Mouse (Mus musculus) cerebellum, adult 9-11 months (tissue): Measurements from ENCODE around the gene Cgrrf1.

Experiments used
- DNase-seq: peaks from one replicate; pipeline ENCODE4 v3.0.0; 2022

Cgrrf1 gene

GRCm38 (mm10) chr14:46827430-46827829 is 4.5 kb upstream of the Cgrrf1 start:
- no peak for DNase-seq

GRCm38 (mm10) chr14:46831295-46831694 is 630 bp upstream of the Cgrrf1 start:
- DNase-seq: no peak

- no peak for DNase-seq
These were observed 688 bp downstream of the Cgrrf1 start for GRCm38 (mm10) chr14:46832354-46833272.

- DNase-seq: no peak
These were observed 7.4 kb downstream of the Cgrrf1 start for GRCm38 (mm10) chr14:46839326-46839725.

DNA sequence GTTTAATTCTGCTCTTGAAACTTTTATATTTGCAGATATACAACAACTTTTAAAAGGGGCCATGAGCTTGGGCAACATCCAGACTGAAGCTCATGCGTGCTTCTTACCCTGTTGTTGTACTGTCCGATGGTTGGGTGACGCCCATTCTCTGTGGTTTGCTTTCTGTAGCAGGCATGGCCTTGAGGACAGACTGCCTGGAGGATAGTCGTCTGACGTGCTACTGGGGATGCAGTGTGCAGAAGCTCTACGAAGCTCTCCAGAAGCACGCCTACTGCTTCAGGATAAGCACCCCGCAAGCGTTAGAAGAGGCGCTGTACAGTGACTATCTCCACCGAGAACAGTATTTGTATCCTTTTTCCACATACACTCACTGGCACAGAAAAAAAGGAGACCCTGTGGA is 13.8 kb downstream of the Cgrrf1 start:
- no peak for DNase-seq

DNA sequence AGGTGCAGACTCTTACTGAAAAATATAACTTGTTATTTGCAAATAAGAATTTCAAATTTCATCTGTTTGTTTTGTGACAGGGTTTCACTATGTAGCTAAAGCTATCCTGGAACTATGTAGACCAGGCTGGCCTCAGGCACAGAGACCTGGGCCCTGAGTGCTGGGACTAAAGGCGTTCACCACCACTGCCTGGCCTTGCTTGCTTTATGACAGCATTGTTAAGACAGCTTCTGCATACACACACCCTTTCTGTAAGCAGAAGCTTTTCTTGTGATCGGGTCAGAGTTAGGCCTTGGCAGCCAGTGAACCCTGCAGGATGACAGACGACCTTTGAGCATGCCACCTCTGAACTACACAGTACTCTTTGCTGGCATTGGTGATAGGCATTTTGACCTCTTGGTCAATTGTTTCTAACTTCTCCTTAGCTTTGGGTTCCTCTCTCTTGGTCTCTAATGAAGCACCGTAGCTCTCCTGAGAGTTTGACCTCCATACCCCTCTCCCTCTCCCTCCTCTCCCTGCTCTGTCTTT is 16.2 kb downstream of the Cgrrf1 start:
- DNase-seq: no peak

GRCm38 (mm10) chr14:46848736-46849135 is 16.8 kb downstream of the Cgrrf1 start:
- DNase-seq: no peak

DNA sequence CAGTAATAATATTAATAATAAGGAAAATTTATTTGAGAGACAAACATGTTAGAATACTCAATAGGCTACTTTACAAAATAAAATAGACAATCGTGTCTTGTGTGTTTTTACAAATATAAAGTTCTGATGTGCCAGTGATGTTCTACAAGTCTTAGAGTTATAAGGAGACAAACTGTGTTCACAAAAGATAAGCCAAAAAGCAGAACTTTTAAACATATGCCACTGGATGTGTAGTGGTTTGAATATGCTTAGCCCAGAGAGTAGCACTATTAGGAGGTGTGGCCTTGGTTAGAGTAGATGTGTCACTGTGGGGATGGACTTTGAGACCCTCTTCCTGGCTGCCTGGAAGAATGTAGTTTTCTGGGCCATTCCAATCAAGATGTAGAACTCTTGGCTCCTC is 17.8 kb downstream of the Cgrrf1 start:
- DNase-seq: no peak

- DNase-seq: no peak
These were observed 21.8 kb downstream of the Cgrrf1 start for GRCm38 (mm10) chr14:46853677-46854076.

DNA sequence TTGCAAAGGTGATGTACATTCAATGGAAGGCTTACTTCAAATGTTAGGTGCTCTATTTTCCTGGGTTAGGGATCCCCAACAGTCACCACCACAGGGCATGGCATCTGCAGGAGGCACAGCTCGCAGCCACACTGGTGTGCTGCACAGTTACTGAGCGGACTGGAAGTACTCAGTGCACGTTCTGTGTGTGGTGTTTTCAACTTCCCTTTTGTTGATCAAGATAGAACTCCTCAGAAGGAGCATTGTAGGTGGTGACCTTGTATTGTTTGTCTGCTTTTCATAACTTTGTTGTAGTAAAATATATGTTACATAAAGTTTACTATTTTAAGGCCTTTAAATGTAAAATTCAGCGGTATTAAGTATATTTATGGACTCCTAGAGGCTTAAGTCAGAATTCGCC is 31.0 kb downstream of the Cgrrf1 start:
- DNase-seq: no peak

GRCm38 (mm10) chr14:46880935-46881334 is 49.0 kb downstream of the Cgrrf1 start:
- peak; percentile 51 for DNase-seq

- DNase-seq: peak; percentile 61
These were observed 49.9 kb downstream of the Cgrrf1 start for GRCm38 (mm10) chr14:46881581-46882430.

- peak; percentile 76 for DNase-seq
These were observed 50.6 kb downstream of the Cgrrf1 start, which contains the start of gene Samd4 for GRCm38 (mm10) chr14:46882431-46883067. Gene Samd4, plus strand, starts transcription at chr14:46882854.

- peak; percentile 74 for DNase-seq
These were observed 51.3 kb downstream of the Cgrrf1 start for GRCm38 (mm10) chr14:46883068-46883870.

DNA sequence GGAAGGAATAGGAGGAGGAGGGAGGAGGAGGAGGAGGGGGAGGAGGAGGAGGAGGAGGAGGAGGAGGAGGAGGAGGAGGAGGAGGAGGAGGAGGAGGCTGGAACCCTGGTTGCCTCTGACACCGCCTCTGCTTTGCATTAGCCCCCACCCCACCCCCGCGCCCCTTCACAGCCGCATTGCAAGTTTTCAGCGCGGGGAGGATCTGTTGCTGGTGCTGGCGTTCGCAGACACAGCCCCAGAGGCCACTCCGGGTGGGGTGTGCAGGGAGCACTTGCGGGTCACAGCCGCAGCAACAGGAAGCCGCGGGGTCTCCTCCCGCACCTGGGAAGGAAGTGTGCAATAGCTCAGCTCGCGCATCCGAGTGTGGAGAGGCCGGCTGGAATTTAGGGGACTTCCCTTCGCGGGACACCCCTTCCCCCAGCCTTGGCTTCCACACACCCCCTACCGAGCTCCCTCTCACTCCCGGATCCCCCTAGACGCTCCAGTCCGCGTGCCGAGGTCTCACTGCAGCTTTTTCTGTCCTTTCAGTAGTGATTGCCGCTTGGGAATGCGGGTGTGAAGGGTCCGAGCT is 52.0 kb downstream of the Cgrrf1 start:
- DNase-seq: peak; percentile 74

DNA sequence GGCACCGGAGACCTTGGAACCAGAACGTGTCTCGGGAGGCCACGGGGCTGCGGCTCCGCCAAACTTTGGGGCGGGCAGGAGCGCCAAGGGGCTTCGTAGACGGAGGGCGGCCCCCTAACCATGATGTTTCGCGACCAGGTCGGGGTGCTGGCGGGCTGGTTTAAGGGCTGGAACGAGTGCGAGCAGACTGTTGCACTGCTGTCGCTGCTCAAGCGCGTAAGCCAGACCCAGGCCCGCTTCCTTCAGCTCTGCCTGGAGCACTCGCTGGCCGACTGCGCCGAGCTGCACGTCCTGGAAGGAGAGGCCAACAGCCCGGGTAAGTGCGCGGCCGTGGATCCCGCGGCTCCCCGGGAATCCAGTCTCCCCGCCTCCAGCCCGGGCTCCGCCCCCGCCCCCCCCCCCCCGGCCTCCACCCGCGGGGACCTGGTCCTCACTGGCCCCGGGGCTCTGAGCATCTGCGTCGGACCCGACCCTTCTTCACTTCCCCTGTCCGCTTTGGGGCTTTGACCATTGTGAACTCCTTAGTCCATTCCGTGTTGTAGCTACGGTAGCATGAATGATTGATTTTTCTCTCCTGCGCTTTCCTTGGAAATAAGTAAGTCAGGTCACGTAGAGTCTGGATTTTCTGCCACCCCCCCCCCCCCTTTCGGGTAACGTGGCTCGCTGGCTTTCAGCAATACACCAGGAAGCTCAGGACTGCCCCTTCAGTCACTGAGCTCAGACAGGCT is 52.9 kb downstream of the Cgrrf1 start:
- DNase-seq: peak; percentile 60

GRCm38 (mm10) chr14:46885429-46885755 is 53.5 kb downstream of the Cgrrf1 start:
- DNase-seq: no peak

- peak; percentile 30 for DNase-seq
These were observed 54.0 kb downstream of the Cgrrf1 start for GRCm38 (mm10) chr14:46885891-46886301.

- no peak for DNase-seq
These were observed 57.2 kb downstream of the Cgrrf1 start for GRCm38 (mm10) chr14:46889096-46889495.

DNA sequence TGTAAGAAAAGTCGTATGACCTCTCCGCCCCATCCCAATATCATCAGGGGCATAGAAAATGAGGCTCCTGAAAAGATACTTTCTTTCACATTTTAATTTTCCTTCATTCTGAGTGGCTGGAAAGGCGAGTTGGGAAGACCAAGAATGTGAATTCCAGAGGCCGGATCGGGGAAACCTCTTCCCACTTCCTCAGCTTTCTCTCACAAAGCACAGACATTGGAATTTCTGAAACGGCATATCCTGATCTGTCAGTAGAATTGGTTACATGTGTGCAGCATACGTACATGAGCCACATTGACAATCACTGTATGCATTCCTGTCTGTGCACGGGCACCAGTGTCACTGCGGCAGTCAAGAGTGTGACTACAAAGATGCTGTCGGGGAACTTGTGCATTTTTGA is 62.0 kb downstream of the Cgrrf1 start:
- no peak for DNase-seq

DNA sequence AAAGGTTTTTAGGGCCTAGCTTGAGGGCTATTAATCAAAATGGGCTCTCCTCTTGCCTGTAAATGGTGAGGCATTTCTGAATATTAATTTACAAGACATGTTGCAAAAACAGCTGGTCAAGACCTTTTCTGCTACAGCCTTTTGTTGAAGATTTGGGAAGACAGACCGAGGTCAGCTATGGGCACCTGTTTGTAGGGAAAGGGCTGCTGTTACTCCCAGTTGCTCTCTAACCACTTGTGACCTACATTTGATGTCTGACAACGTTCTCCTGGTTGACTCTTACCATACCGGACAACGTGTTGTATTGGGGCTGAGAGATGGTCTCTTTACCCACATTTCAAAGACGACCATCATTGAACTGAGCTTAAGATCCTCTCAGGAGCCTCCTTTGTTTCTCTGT is 66.0 kb downstream of the Cgrrf1 start:
- DNase-seq: no peak
